Mouse (Mus musculus) mouse embryonic stem cell (cell line): ENCODE measurements around the gene Bst2.

Experiments used
- in situ Hi-C, 2 experiments: fragments of 300-500 bp; cut with MboI; formaldehyde crosslinking; loops; 1 replicate in 1 of 2; 3 replicates in 1 of 2; pipeline ENCODE4 v1.14.3; 2019 to 2020; ENCODE audit warnings: low sequenced_read_pairs in 2 of 2, low pct_unique_long_range_greater_than_20kb in 1 of 2, mixed read lengths in 1 of 2; ENCODE audit not compliant: unreplicated experiment in 1 of 2

Gene Bst2

GRCm38 (mm10) chr8:71497881-71498501 lies 39.3 kb downstream of the Bst2 start:
- in situ Hi-C loops = no loop called here

DNA sequence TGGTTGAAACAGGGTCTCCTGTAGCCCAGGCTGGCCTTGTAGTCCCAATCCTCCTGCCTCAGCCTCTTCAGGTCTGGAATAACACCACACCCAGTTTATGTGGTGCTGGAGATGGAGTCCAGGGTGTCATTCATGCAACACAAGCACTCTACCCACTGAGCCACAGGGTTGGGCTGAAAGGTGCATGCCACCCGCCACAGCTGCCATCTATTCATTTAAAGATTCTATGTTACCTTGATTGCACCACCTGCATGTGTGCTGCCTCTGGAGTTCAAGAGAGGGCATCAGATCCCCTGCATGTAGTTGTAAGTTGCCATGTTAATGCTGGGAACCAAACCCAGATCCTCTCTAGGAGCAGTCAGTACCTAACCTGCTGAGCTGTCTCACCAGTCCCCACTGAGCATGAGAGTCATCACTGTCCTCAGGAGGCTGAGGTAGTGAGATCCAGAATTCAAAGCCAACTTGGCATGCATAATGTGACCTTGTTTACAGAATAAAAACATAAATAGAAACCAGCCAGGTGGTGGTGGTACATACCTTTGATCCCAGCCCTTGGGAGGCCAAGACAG lies 40.1 kb downstream of the Bst2 start:
- in situ Hi-C loops = no loop called here

DNA sequence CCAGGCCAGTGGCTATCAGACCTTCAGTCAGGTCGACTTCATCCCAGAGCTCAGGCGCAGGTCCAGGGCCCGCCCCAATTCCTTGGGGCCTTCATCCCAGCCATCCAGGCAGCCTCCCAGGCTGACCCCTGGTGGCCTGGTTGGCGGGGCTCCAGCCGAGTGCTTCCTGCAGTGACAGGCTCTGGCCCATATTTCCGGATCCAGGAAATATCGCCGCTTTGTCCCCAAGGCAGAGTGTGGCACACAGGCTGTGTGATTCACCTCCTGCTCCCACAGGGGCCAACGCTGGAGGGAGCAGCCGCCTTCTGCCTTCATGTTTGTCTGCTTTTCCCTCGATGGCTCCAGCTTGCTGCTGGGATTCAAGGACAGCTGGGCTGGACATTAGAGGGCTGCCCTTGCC lies 40.8 kb downstream of the Bst2 start:
- in situ Hi-C loops = no loop called here

DNA sequence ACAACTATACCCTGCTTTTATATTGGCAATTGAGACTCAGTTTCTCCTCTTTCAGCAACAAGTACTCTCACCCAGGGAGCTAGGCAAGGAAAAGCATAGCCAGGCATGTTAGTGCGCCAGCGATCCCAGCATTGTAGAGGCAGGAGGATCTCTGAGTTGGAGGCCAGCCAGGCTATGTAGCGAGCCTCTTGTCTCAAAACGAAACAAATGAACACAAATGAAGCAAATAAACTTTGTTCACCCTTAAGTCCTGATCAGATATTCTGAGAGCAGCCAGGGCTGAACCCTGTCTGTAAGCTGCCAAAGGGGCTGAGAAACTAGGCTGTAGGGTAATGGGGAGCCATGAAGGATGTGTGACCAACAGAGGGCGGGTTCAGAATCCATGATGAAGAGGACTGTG lies 41.4 kb downstream of the Bst2 start:
- in situ Hi-C loops = no loop called here

DNA sequence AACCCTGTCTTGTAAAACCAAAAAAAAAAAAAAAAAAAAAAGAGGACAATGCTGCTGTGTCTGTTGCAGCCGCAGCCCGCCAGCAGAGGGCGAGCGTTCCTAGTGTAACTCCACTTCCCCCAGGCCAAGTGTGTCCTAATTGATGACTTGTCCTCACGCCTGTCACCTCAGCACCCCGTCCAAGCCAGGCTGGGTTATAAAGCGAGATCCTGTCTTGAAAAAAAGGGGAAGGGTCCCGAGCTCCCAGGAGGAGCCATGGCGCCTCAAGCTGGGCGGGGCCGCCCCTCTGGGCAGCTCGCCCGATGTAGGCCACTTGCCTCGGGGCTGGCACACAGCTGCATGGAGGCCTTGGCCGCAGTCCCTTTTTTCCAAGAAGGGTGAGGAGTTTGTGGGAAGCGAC lies 42.2 kb downstream of the Bst2 start:
- in situ Hi-C loops = no loop called here

DNA sequence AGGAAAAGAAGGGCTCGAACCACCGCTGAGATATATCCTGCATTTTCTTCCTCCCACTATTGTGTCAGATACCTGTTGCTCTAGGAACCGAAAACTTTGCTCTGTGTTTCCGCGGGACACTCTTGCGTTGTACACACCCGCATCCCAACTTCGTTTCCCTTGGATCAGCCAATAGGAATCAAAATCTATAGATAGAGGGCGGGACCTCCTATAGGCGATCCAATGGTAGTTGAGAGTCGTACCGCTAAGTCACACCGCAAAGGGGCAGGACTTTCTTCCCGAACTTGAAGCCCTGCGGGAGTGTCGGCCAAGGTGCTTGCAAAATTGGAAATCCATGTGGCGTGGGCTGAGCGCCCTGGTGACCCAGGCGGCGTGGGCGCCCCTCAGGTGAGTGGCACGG lies 48.8 kb downstream of the Bst2 start:
- in situ Hi-C loops = no loop called here

GRCm38 (mm10) chr8:71487691-71488445 lies 49.4 kb downstream of the Bst2 start, which contains the start of gene Gtpbp3:
TSS of gene Gtpbp3 (plus strand) at chr8:71488103.
- in situ Hi-C loops = no loop called here

GRCm38 (mm10) chr8:71486136-71486529 lies 51.1 kb downstream of the Bst2 start:
- in situ Hi-C loops = no loop called here

DNA sequence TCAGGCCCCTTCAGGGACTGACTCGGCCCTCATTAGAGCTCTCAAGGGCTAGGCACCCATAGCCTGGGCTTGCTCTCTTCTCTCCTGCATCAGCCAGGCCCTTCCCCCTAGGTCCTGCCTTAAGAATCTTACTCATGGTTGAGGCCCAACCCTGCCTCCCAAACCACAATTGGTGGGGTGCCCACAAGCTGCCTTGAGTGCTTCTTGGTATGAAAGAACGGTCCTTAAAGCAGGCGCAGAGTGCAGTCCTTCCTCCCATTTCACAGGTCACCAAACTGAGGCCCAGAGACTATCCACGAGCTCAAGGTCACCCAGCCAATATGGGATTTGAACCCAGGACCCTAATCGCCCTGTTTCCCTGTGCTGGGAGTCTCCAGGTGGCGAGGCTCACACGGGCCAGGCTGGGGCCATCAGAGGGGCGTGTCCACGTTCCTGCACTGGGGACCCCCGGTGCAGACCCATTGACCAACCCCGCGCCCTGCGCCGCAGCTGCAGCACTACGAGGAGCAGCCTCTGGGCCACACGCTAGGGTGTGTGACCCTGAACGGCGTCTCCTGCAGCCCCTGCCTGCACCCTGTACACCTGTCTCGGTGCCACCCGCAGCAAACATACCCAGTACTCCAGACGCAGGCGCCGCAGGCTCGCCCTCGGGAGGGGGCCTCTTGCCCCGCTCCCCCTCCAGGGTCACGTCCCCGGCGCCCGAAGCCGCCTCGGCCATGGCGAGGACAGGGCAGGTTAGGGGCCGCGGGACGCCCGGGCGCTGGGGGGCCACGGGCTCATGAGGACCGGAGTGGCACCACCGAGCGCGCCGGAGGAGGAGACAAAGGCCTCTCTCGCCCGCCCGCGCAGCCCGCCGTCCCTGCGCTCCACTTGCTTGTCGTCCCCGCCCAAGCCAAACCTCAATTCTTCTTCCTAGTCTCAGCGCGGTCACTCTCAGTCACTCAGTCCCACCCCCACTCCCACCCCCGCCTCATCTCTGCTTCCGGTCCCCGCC lies 51.8 kb downstream of the Bst2 start, which contains the start of gene Ano8:
Ano8 (minus strand) TSS at position 822 of the 994 bp plus-strand sequence.
- in situ Hi-C loops = no loop called here

DNA sequence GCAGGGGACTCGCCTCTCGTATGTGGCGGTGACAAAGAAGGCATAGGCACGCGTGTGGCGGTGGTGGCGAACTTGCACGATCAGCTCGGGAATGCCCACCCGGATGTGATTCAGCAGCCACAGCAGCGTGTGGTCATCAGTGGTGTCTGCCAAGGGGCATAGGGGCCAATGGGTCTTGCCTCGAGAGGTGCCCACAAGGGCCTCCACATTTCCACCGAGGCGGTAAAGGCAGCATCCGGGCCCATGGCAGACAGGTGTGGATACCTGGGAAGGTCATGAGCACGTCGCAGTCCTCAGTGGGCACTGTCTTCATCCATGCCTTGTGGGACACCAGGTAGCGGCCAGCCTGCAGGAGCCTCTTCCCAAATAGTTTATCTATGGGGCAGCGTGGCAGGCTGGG lies 52.5 kb downstream of the Bst2 start:
- in situ Hi-C loops = no loop called here
